Mouse (Mus musculus): Measurements from ENCODE around the gene Hp. TPM values are rescaled to one million over a fixed set of nuclear protein-coding genes. Genes with fewer than 3 reads are reported as not detected.

Gene Hp
- polyA plus RNA-seq, 1 experiment from 2014 or later: 4.3 TPM

GRCm38 (mm10) chr8:109595854-109596253 is 16.9 kb upstream of the Hp start:
- H3K36me3 ChIP-seq (ENCODE audit: control insufficient read depth, insufficient read depth, low read length): peaks cover 45% of the 10 kb centered on the region
- no peak for ATAC-seq (ENCODE audit: low read depth)
- no peak overlapping the region for H3K9ac ChIP-seq (ENCODE audit: low read depth, low read length)
- H3K4me2 ChIP-seq (ENCODE audit: low read depth, low read length): no peak overlapping the region
- no peaks in the 10 kb centered on the region for H3K4me1 ChIP-seq (ENCODE audit: control insufficient read depth, insufficient read depth, low read length)
- no peak overlapping the region for H3K27ac ChIP-seq (replicated peaks; ENCODE audit: low read depth, low read length)
- no peak overlapping the region for H3K4me3 ChIP-seq (ENCODE audit: low read depth, low read length)
- no peaks in the 10 kb centered on the region for H3K27me3 ChIP-seq (replicated peaks; ENCODE audit: control insufficient read depth, insufficient read depth, low read length)
- no peaks in the 10 kb centered on the region for H3K9me3 ChIP-seq (ENCODE audit: control insufficient read depth, low read length)
- no peak for DNase-seq (ENCODE audit: low spot score)
- WGBS: 57% methylated on average over 8 of the region's 8 CpGs

- Histone ChIP-seq H3K4me1 (ENCODE audit: control insufficient read depth, insufficient read depth, low read length) (no peaks in the 10 kb centered on the region), H3K36me3 (ENCODE audit: control insufficient read depth, insufficient read depth, low read length) (peaks cover 37% of the 10 kb centered on the region), H3K9me3 (ENCODE audit: control insufficient read depth, low read length) (no peaks in the 10 kb centered on the region), H3K4me3 (ENCODE audit: low read depth, low read length) (no peak overlapping the region), H3K9ac (ENCODE audit: low read depth, low read length) (no peak overlapping the region), H3K27ac (replicated peaks; ENCODE audit: low read depth, low read length) (no peak overlapping the region), H3K4me2 (ENCODE audit: low read depth, low read length) (no peak overlapping the region), H3K27me3 (replicated peaks; ENCODE audit: control insufficient read depth, insufficient read depth, low read length) (no peaks in the 10 kb centered on the region)
- WGBS: 73% methylated on average over 6 of the region's 6 CpGs
- peak; percentile 27 for DNase-seq (ENCODE audit: low spot score)
- ATAC-seq (ENCODE audit: low read depth): no peak
These were observed 14.3 kb upstream of the Hp start for GRCm38 (mm10) chr8:109593117-109593788.

GRCm38 (mm10) chr8:109592164-109592563 is 13.2 kb upstream of the Hp start:
- 91% methylated on average over 5 of the region's 5 CpGs for WGBS
- ATAC-seq (ENCODE audit: low read depth) (no peak), DNase-seq (ENCODE audit: low spot score) (no peak)
- Histone ChIP-seq H3K9me3 (ENCODE audit: control insufficient read depth, low read length) (no peaks in the 10 kb centered on the region), H3K4me3 (ENCODE audit: low read depth, low read length) (no peak overlapping the region), H3K9ac (ENCODE audit: low read depth, low read length) (no peak overlapping the region), H3K27ac (replicated peaks; ENCODE audit: low read depth, low read length) (no peak overlapping the region), H3K27me3 (replicated peaks; ENCODE audit: control insufficient read depth, insufficient read depth, low read length) (no peaks in the 10 kb centered on the region), H3K4me2 (ENCODE audit: low read depth, low read length) (no peak overlapping the region), H3K4me1 (ENCODE audit: control insufficient read depth, insufficient read depth, low read length) (no peaks in the 10 kb centered on the region), H3K36me3 (ENCODE audit: control insufficient read depth, insufficient read depth, low read length) (peaks cover 37% of the 10 kb centered on the region)

- Histone ChIP-seq H3K9ac (ENCODE audit: low read depth, low read length) (no peak overlapping the region), H3K27me3 (replicated peaks; ENCODE audit: control insufficient read depth, insufficient read depth, low read length) (no peaks in the 10 kb centered on the region), H3K36me3 (ENCODE audit: control insufficient read depth, insufficient read depth, low read length) (peaks cover 33% of the 10 kb centered on the region), H3K27ac (replicated peaks; ENCODE audit: low read depth, low read length) (no peak overlapping the region), H3K9me3 (ENCODE audit: control insufficient read depth, low read length) (no peaks in the 10 kb centered on the region), H3K4me3 (ENCODE audit: low read depth, low read length) (no peak overlapping the region), H3K4me1 (ENCODE audit: control insufficient read depth, insufficient read depth, low read length) (no peaks in the 10 kb centered on the region), H3K4me2 (ENCODE audit: low read depth, low read length) (no peak overlapping the region)
- DNase-seq (ENCODE audit: low spot score) (no peak), ATAC-seq (ENCODE audit: low read depth) (no peak)
- 90% methylated on average over 3 of the region's 3 CpGs for WGBS
These were observed 12.4 kb upstream of the Hp start for GRCm38 (mm10) chr8:109591367-109591766.

GRCm38 (mm10) chr8:109590901-109591300 is 11.9 kb upstream of the Hp start:
- ATAC-seq (ENCODE audit: low read depth): no peak
- Histone ChIP-seq H3K4me1 (ENCODE audit: control insufficient read depth, insufficient read depth, low read length) (no peaks in the 10 kb centered on the region), H3K9ac (ENCODE audit: low read depth, low read length) (no peak overlapping the region), H3K27me3 (replicated peaks; ENCODE audit: control insufficient read depth, insufficient read depth, low read length) (no peaks in the 10 kb centered on the region), H3K36me3 (ENCODE audit: control insufficient read depth, insufficient read depth, low read length) (peaks cover 33% of the 10 kb centered on the region), H3K27ac (replicated peaks; ENCODE audit: low read depth, low read length) (no peak overlapping the region), H3K9me3 (ENCODE audit: control insufficient read depth, low read length) (no peaks in the 10 kb centered on the region), H3K4me3 (ENCODE audit: low read depth, low read length) (no peak overlapping the region), H3K4me2 (ENCODE audit: low read depth, low read length) (no peak overlapping the region)
- 85% methylated on average over 9 of the region's 9 CpGs for WGBS
- DNase-seq (ENCODE audit: low spot score): no peak

GRCm38 (mm10) chr8:109586972-109587504 is 8.1 kb upstream of the Hp start:
- Histone ChIP-seq H3K27me3 (replicated peaks; ENCODE audit: control insufficient read depth, insufficient read depth, low read length) (no peaks in the 10 kb centered on the region), H3K9ac (ENCODE audit: low read depth, low read length) (no peak overlapping the region), H3K4me3 (ENCODE audit: low read depth, low read length) (no peak overlapping the region), H3K27ac (replicated peaks; ENCODE audit: low read depth, low read length) (no peak overlapping the region), H3K36me3 (ENCODE audit: control insufficient read depth, insufficient read depth, low read length) (peaks cover 6% of the 10 kb centered on the region; the same call in 1 of the 2 replicates), H3K4me1 (ENCODE audit: control insufficient read depth, insufficient read depth, low read length) (no peaks in the 10 kb centered on the region), H3K4me2 (ENCODE audit: low read depth, low read length) (no peak overlapping the region), H3K9me3 (ENCODE audit: control insufficient read depth, low read length) (no peaks in the 10 kb centered on the region)
- ATAC-seq (ENCODE audit: low read depth): peak; percentile 33; the same call in 1 of the 2 replicates
- DNase-seq (ENCODE audit: low spot score): peak; percentile 63
- WGBS: 62% methylated on average over 6 of the region's 7 CpGs

- 0 out of 2 replicates have a peak, but pooled peaks cover 3% of the 10 kb centered on the region for H3K9me3 ChIP-seq (ENCODE audit: control insufficient read depth, low read length)
- DNase-seq (ENCODE audit: low spot score): no peak
- H3K9ac ChIP-seq (ENCODE audit: low read depth, low read length): no peak overlapping the region
- no peaks in the 10 kb centered on the region for H3K27me3 ChIP-seq (replicated peaks; ENCODE audit: control insufficient read depth, insufficient read depth, low read length)
- H3K4me1 ChIP-seq (ENCODE audit: control insufficient read depth, insufficient read depth, low read length): no peaks in the 10 kb centered on the region
- H3K27ac ChIP-seq (replicated peaks; ENCODE audit: low read depth, low read length): no peak overlapping the region
- no peaks in the 10 kb centered on the region for H3K36me3 ChIP-seq (ENCODE audit: control insufficient read depth, insufficient read depth, low read length)
- no peak for ATAC-seq (ENCODE audit: low read depth)
- no peak overlapping the region for H3K4me3 ChIP-seq (ENCODE audit: low read depth, low read length)
- H3K4me2 ChIP-seq (ENCODE audit: low read depth, low read length): no peak overlapping the region
These were observed 6.7 kb upstream of the Hp start for GRCm38 (mm10) chr8:109585652-109586051.

GRCm38 (mm10) chr8:109584830-109585229 is 5.9 kb upstream of the Hp start:
- no peak overlapping the region for H3K4me2 ChIP-seq (ENCODE audit: low read depth, low read length)
- ATAC-seq (ENCODE audit: low read depth): no peak
- no peak overlapping the region for H3K4me3 ChIP-seq (ENCODE audit: low read depth, low read length)
- no peaks in the 10 kb centered on the region for H3K27me3 ChIP-seq (replicated peaks; ENCODE audit: control insufficient read depth, insufficient read depth, low read length)
- no peak overlapping the region for H3K9ac ChIP-seq (ENCODE audit: low read depth, low read length)
- 0 out of 2 replicates have a peak, but pooled peaks cover 3% of the 10 kb centered on the region for H3K9me3 ChIP-seq (ENCODE audit: control insufficient read depth, low read length)
- WGBS: 90% methylated on average over 3 of the region's 3 CpGs
- no peaks in the 10 kb centered on the region for H3K36me3 ChIP-seq (ENCODE audit: control insufficient read depth, insufficient read depth, low read length)
- no peak overlapping the region for H3K27ac ChIP-seq (replicated peaks; ENCODE audit: low read depth, low read length)
- DNase-seq (ENCODE audit: low spot score): no peak
- no peaks in the 10 kb centered on the region for H3K4me1 ChIP-seq (ENCODE audit: control insufficient read depth, insufficient read depth, low read length)

- Histone ChIP-seq H3K27me3 (replicated peaks; ENCODE audit: control insufficient read depth, insufficient read depth, low read length) (no peaks in the 10 kb centered on the region), H3K9me3 (ENCODE audit: control insufficient read depth, low read length) (0 out of 2 replicates have a peak, but pooled peaks cover 3% of the 10 kb centered on the region), H3K4me3 (ENCODE audit: low read depth, low read length) (no peak overlapping the region), H3K4me1 (ENCODE audit: control insufficient read depth, insufficient read depth, low read length) (no peaks in the 10 kb centered on the region), H3K4me2 (ENCODE audit: low read depth, low read length) (no peak overlapping the region), H3K9ac (ENCODE audit: low read depth, low read length) (no peak overlapping the region), H3K36me3 (ENCODE audit: control insufficient read depth, insufficient read depth, low read length) (no peaks in the 10 kb centered on the region), H3K27ac (replicated peaks; ENCODE audit: low read depth, low read length) (no peak overlapping the region)
- ATAC-seq (ENCODE audit: low read depth) (no peak), DNase-seq (ENCODE audit: low spot score) (no peak)
- WGBS: 78% methylated on average over 4 of the region's 4 CpGs
These were observed 5.3 kb upstream of the Hp start for GRCm38 (mm10) chr8:109584293-109584692.
